Mouse (Mus musculus) lung, postnatal 4 days (tissue): ENCODE measurements around the gene Wif1.

Experiments
- DNase-seq, 2 experiments: peaks; one replicate each; pipeline ENCODE4 v3.0.0; 2021

Gene Wif1

DNA sequence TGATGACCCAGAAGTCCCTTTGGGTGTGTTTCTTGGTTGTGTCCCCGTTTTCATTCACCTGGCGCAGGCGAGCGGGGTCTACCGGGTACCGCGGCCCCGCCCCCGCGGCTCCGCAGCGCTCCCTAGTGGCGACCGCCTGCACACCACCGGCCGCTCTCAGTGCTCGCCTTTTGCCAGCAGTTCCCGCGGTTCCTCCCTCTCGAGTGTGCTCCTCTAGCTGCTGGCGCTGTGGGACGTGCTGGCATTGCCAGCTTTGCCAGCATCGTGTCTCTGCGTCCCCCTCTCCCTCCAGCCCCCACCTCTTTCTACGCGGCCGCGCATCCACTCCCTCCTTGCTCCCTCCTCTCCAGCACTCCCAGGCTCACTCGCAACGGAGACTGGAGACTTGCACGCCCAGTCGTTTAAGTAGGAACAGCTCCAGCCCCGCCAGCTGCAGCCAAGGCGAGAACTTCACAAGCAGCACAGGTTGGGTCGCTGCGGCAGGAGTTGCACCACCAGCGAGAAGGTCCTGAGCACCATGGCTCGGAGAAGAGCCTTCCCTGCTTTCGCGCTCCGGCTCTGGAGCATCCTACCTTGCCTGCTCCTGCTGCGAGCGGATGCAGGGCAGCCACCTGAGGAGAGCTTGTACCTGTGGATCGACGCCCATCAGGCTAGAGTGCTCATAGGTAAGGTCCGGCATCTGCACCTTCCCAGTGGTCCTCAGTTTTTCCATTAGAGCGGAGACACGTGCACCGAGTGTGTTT is at the start of gene Wif1:
Gene Wif1 (plus strand): TSS at position 135 of the 743 bp plus-strand sequence.
- DNase-seq = peak; percentile 80 to 85

- DNase-seq = no peak
Measured at GRCm38 (mm10) chr10:121002135-121002534, 31.6 kb upstream of the Wif1 start.

DNA sequence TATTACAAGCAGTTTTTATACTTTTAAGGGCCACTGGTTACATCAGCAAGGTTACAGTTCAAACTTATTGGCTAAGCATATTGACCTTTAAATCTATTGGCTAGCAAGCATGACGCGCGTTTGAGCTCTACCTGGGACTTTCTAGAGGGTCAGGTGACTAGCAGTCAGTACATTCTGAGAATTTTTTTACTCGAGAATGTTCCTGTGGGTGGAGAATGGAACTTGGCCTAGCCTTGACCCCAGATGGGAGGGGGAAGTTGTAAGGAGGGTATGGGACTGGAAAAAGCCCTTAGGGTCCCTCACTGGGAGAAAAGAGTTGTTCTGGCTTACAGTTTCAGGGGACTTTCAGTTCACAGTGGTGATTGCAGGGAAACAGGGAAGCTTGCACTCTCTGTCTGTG is 22.3 kb upstream of the Wif1 start:
- no peak for DNase-seq

DNA sequence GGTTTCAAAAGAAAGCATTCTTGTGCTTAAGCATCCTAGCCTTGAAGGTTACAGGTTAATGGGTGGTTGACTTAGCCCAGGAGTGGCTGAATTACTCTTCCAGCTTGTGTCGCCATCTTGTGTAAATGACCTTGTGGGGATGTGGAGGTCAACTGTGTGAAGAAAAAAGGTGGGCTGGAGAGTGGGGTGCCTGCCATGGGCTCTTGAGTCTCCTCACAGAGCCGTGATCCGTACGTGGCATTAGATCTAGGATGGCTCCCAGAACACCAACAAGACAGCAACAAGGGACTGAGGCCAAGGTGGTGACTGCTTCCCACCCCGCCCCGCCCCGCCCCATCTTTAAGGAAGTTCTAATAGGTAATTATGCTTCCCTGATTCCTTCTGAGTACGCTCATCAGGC is 17.5 kb upstream of the Wif1 start:
- no peak for DNase-seq

GRCm38 (mm10) chr10:121016711-121017503 is 16.9 kb upstream of the Wif1 start:
- no peak for DNase-seq

DNA sequence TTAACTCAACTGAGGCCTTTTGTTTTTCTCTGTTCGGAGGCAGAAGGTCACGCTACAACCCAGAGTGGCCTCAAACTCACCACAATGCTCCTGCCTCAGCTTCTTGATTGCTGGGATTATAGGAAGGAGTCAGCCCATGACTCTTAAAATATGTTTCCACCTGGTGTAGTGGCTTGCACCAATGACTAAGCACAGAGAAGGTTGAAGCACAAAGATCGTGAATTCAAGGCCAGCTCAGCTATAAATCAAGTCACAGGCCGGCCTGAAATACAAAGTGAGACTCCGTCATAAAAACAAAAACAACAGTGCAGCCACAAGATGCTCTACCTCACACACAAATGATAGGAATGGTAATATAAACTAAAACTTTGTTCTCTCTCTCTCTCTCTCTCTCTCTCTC is 10.8 kb upstream of the Wif1 start:
- no peak for DNase-seq

GRCm38 (mm10) chr10:121031802-121032201 is 2.0 kb upstream of the Wif1 start:
- DNase-seq = peak in 1 of 2 experiments; percentile 60

DNA sequence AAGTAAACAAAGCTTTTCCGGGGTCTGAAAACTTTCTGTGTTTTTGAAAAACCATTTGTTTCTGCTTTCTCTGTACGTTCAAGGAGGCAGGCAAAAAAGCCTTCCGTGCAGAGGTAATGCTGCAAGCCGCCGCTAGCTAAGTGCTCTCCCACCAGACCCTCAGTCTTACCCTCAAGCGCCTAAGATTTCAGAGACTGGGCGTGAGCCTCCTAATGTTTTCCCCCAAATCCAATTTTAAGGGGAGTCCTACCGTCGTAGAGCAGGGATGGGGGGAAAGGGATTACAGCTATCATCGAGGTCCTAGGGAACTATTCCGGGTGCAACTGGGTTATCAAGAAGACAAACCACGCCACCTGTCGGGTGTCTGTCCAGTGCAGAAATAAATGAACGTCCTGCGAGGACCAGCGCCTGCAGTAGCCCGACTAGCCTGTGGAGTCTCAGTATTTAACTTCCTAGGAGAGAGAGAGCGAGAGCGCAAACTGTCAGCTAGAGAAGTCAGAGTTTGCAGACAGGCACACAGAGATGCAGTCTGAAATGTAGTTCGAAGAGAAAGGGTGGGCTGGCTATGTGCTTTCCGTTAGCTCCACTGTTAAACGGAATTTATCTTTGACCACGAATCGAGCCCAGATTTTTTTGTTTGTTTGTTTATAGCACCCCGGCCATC is 500 bp upstream of the Wif1 start:
- peak; percentile 84 to 85 for DNase-seq

GRCm38 (mm10) chr10:121034569-121034947 is 798 bp downstream of the Wif1 start:
- no peak for DNase-seq

- no peak for DNase-seq
Measured at GRCm38 (mm10) chr10:121038556-121039284, 5.0 kb downstream of the Wif1 start.

GRCm38 (mm10) chr10:121040911-121041310 is 7.2 kb downstream of the Wif1 start:
- DNase-seq = no peak

DNA sequence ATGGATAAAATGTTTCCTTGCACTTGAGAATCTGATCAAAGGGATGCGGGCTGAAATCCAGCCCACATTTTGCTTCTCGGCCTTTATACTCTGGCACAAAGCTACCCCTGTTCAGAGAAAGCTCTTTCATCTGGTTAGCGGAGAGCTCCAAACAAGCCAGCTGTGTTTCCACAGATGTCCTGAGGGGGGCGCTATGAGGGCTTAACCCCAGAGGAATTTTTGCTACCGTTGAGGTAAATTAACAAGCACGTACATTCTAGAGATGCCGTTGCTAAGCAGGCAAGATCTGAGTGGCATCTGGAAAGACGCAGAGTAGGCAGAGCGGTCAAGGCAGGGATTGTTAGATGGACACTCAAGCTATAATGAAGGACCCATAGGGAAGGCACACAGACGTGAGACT is 13.7 kb downstream of the Wif1 start:
- DNase-seq = no peak

GRCm38 (mm10) chr10:121052076-121052475 is 18.3 kb downstream of the Wif1 start:
- DNase-seq = no peak

- peak; percentile 86 to 89 for DNase-seq
Measured at GRCm38 (mm10) chr10:121055452-121056188, 21.9 kb downstream of the Wif1 start.

GRCm38 (mm10) chr10:121056823-121057222 is 23.1 kb downstream of the Wif1 start:
- no peak for DNase-seq

GRCm38 (mm10) chr10:121059043-121060003 is 25.6 kb downstream of the Wif1 start:
- no peak for DNase-seq

DNA sequence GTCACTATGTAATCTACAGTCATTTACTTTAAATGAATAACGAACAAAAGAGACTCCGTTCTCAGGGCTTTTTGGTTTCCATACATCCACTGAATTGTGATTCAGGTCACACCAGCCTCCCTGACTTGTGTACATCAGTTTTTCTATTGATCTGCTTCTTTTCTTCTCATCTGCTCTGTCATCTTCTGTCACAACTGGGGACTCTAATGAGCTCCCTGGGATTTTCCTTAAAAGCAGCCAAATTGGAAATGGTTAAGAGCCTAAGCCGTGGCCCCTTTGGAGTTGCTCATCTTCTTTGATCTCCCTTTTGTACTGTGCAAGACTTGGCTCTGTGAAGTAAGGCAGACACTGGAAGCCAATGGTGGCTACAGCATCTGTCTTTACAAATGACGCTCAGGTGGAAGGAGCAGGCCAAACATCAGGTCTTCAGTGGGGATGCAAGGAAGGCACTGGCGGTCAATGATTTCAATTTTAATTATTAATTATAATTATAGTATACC is 27.6 kb downstream of the Wif1 start:
- no peak for DNase-seq

DNA sequence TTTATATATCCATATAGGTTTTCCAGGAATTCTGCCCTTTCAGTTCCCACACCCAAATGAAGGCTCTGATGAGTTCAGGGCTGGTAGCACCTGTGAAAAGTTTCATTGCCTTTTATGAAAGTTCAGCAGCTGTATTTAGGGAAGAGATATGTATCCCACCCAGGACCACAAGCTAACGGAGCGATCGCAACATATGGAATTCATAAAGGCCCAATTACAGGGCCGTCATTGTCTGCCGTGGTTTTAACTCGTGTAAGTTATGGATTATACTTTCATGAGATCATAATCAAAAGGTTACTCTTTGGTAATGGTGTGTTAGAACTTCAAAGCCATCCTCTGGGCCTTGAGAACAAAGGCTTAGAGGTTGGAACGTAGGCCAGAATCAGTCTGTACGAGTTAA is 28.9 kb downstream of the Wif1 start:
- no peak for DNase-seq

- peak in 1 of 2 experiments; percentile 19 for DNase-seq
Measured at GRCm38 (mm10) chr10:121067416-121067951, 33.7 kb downstream of the Wif1 start.

DNA sequence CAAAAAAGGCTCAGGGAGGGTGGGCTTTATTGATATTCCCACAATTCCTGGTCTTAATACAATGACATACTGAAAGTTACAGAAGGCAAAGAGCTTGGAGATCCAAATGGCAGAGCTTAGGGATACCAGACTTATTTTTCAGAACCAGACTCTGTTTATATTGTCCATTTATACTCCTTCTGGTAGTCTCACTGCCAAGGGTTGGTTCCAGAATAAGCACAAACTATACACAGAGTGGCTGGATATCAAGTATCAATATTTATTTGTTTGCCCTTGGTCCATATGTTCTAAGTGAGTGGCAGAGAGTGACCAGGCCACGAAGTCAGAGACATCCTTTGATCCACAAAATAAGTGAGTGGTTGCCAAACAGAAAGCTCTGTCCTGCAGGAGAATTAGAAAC is 34.2 kb downstream of the Wif1 start:
- no peak for DNase-seq

GRCm38 (mm10) chr10:121070742-121071141 is 37.0 kb downstream of the Wif1 start:
- no peak for DNase-seq
